Mouse (Mus musculus) C2C12 (cell line): ENCODE results near the gene Gsdme. TPM values are rescaled to one million over a fixed set of nuclear protein-coding genes. Genes with fewer than 3 reads are reported as not detected.

Source experiments
- H3K27me3 ChIP-seq: one replicate; pipeline ENCODE4 v1.6.1; 2011; ENCODE audit not compliant: control insufficient read depth, insufficient read depth, insufficient read length
- H3K36me3 ChIP-seq: one replicate; pipeline ENCODE4 v1.6.1; 2011; ENCODE audit not compliant: control insufficient read depth, insufficient read depth
- H3K4me3 ChIP-seq: one replicate; pipeline ENCODE4 v1.5.1; 2011; ENCODE audit warnings: mild to moderate bottlenecking, control low read depth; ENCODE audit not compliant: poor library complexity, insufficient read depth, severe bottlenecking
- H3K79me2 ChIP-seq: one replicate; pipeline ENCODE4 v1.6.1; 2011; ENCODE audit not compliant: control insufficient read depth, insufficient read depth
- H3K79me3 ChIP-seq: one replicate; pipeline ENCODE4 v1.6.1; 2011; ENCODE audit warnings: low read depth, control low read depth
- H3ac ChIP-seq: one replicate; pipeline ENCODE3; 2011; ENCODE audit warnings: low read depth; ENCODE audit not compliant: control insufficient read depth, insufficient read length
- CEBPB ChIP-seq: IDR thresholded peaks from one replicate; pipeline ENCODE4 v1.6.1; 2011; ENCODE audit warnings: low read depth, mild to moderate bottlenecking, control low read depth, moderate library complexity
- CTCF ChIP-seq: IDR thresholded peaks from one replicate; pipeline ENCODE4 v1.5.1; 2011; ENCODE audit not compliant: control insufficient read depth, insufficient read depth, insufficient read length
- FOSL1 ChIP-seq: IDR thresholded peaks from one replicate; pipeline ENCODE4 v1.8.0; 2011; ENCODE audit warnings: mild to moderate bottlenecking, low read length; ENCODE audit not compliant: poor library complexity, insufficient read depth, severe bottlenecking
- MAX ChIP-seq: IDR thresholded peaks from one replicate; pipeline ENCODE4 v1.6.1; 2011; ENCODE audit warnings: mild to moderate bottlenecking, control low read depth
- MYOD1 ChIP-seq: IDR thresholded peaks from one replicate; pipeline ENCODE4 v1.6.1; 2011; ENCODE audit warnings: low read depth; ENCODE audit not compliant: control insufficient read depth, insufficient read length
- MYOG ChIP-seq: IDR thresholded peaks from one replicate; pipeline ENCODE4 v1.6.1; 2011; ENCODE audit not compliant: control insufficient read depth, insufficient read length; ENCODE audit errors: extremely low read depth
- USF1 ChIP-seq: IDR thresholded peaks from one replicate; pipeline ENCODE4 v1.6.1; 2011; ENCODE audit warnings: low read depth, mild to moderate bottlenecking, control low read depth, moderate library complexity
- polyA plus RNA-seq: library from polyadenylated mRNA; unstranded; fragments of >200 nt; fragmentation: generic; extraction: Trizol; gene quantifications from one replicate; pipeline ENCODE4 v1.2.1, GENCODE M21; 2012; ENCODE audit warnings: missing spikeins

Gsdme gene
- polyA plus RNA-seq, 1 experiment = 22.3 TPM

DNA sequence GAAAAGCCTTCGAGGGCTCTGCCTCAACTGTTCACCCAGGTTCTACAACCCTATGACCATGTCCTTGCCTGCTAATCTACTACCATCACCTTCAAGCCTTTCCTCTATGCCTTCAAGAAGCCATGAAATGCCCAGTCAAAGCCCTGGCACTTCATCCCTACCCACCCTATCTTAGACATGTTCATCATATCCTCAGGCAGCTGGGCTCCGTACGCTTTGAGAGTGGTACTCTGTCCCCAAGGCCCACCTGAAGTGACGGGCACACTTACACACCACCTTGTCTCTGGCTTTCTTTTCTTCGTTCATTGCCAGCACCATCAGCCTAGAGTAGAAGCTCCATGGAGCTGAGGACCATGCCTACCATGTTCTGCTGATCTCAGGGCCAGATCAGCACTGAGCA is 32.4 kb downstream of the Gsdme start:
- no peak overlapping the region for H3K4me3 ChIP-seq
- TF ChIP-seq CTCF (no peak), FOSL1 (no peak), USF1 (no peak), MYOG (no peak), MYOD1 (no peak)
- H3K79me3 ChIP-seq = no peaks in the 10 kb centered on the region
- peaks cover 14% of the 10 kb centered on the region for H3K79me2 ChIP-seq
- H3ac ChIP-seq = no peak overlapping the region
- H3K36me3 ChIP-seq = peaks cover 19% of the 10 kb centered on the region
- H3K27me3 ChIP-seq = no peaks in the 10 kb centered on the region

DNA sequence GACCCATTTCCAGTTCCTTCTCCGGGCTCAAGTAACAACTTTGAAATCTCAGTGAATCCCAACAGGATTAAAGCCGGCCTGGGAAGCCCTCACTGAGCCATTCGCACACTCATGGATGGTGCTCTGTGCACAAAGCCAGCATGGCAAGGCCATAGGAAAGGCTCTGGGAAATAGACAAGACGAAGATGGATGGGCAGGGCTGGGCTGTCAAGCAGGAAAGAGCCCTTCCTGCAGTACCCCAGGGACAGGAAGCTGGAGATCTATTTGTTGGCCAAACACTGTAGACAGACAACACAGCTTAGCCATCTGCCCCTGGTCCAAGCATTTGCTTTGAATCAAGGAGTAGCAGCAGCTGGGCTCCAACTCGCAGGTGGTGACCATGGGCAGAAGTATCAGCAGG is 35.5 kb downstream of the Gsdme start:
- H3K79me2 ChIP-seq = no peaks in the 10 kb centered on the region
- TF ChIP-seq CEBPB (no peak), CTCF (no peak), MYOD1 (no peak), MAX (no peak), USF1 (no peak), FOSL1 (no peak), MYOG (no peak)
- H3K36me3 ChIP-seq = peaks cover 24% of the 10 kb centered on the region
- H3ac ChIP-seq = no peak overlapping the region
- no peak overlapping the region for H3K4me3 ChIP-seq
- H3K79me3 ChIP-seq = no peaks in the 10 kb centered on the region
- H3K27me3 ChIP-seq = no peaks in the 10 kb centered on the region

DNA sequence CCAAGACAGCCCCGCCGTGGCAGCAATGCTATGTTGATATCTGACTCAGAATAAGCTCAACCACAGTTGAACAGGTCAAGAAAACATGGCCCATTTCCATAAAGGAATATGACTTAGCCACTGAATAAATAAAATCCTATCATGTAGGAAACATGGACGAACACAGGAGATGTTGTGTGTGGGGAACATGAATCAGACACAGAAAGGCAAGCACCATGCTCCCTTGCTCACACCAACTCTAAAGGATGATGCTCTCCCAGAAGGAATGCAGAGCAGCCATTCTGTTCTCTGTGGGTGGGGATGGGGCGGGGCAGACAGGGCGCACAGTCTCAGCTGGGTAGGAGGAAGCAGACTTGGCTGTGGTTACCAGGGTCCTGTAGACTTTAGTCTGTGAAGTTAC is 38.4 kb downstream of the Gsdme start:
- H3K79me3 ChIP-seq = no peaks in the 10 kb centered on the region
- no peak for TF ChIP-seq MAX
- TF ChIP-seq MYOD1 = no peak
- no peak for TF ChIP-seq CTCF
- TF ChIP-seq USF1 = no peak
- TF ChIP-seq MYOG = no peak
- TF ChIP-seq CEBPB = no peak
- no peak for TF ChIP-seq FOSL1
- no peaks in the 10 kb centered on the region for H3K27me3 ChIP-seq

DNA sequence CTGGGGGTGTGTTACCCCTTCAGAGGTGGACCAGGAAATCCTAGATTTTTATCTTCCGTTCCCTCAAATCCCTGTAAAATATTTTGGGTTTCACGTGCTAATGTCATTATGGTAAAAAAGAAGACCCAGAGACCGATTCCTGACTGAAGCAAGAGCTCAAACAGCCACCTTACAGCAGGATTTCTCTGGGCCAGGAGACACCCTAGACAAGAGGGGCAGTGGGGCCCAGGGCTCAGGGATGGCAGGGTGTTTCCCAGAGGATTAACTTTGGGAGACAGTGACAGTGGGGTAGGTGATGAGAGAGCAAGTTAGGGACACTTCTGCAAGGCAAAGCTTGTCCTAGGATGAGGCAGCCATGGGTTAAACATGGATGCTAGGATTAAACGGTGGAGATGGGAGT is 40.1 kb downstream of the Gsdme start:
- Histone ChIP-seq H3K36me3 (peaks cover 47% of the 10 kb centered on the region), H3K4me3 (no peak overlapping the region), H3K27me3 (no peaks in the 10 kb centered on the region), H3K79me2 (no peaks in the 10 kb centered on the region), H3ac (no peak overlapping the region), H3K79me3 (no peaks in the 10 kb centered on the region)
- TF ChIP-seq FOSL1 = no peak
- TF ChIP-seq USF1 = no peak
- no peak for TF ChIP-seq MYOG
- no peak for TF ChIP-seq MYOD1
- TF ChIP-seq MAX = no peak
- TF ChIP-seq CTCF = no peak
- TF ChIP-seq CEBPB = no peak

More for the DNA sequence above, 38.4 kb downstream of the Gsdme start:
- Histone ChIP-seq H3K4me3 (no peak overlapping the region), H3K79me2 (no peaks in the 10 kb centered on the region), H3ac (no peak overlapping the region), H3K36me3 (peaks cover 34% of the 10 kb centered on the region)

DNA sequence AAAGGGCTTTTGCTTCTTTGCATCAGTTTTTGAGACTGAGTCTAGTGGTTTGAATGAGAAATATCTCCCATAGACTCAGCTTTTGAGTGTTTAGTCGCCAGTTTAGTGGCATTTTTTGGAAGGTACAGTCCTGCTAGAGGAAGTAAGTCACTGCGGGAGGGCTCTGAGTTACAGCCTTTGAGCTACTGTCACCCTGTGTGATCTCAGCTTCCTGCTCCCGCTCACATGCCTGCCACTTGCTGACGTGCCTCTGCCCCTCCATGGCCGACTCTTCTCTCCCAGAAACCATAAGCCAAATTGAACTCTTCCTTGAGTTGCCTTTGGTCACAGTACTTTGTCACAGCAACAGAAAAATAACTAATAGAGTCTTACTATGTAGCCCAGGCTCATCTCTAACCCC is 40.7 kb downstream of the Gsdme start:
- no peak overlapping the region for H3K4me3 ChIP-seq
- H3K79me2 ChIP-seq = no peaks in the 10 kb centered on the region
- no peaks in the 10 kb centered on the region for H3K27me3 ChIP-seq
- TF ChIP-seq MAX = no peak
- no peak for TF ChIP-seq MYOG
- no peak for TF ChIP-seq CTCF
- no peak for TF ChIP-seq FOSL1
- TF ChIP-seq USF1 = no peak
- no peak for TF ChIP-seq CEBPB
- no peak for TF ChIP-seq MYOD1
- H3K79me3 ChIP-seq = no peaks in the 10 kb centered on the region
- H3ac ChIP-seq = no peak overlapping the region
- H3K36me3 ChIP-seq = peaks cover 49% of the 10 kb centered on the region

DNA sequence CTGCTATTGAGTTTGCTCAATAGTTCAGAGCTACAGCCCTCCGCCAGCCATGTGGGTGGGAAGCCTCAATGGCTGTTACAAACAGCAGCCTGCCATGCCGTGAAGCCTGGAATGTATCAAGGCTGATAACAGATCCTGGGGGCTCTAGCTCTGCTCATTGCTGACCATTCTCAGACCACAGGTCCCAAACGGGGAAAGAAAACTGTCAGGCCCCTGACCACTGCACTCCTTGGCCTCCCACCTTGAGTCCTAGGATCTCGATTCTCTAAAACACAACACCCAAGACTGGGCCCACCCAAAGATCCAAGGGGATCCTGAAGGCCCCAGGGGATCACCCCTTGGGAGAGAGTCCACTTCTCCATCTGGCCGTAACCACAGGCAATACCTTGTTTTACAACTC is 41.3 kb downstream of the Gsdme start:
- Histone ChIP-seq H3ac (no peak overlapping the region), H3K4me3 (no peak overlapping the region), H3K36me3 (peaks cover 53% of the 10 kb centered on the region), H3K79me3 (no peaks in the 10 kb centered on the region), H3K79me2 (no peaks in the 10 kb centered on the region), H3K27me3 (no peaks in the 10 kb centered on the region)
- TF ChIP-seq CTCF (no peak), FOSL1 (no peak), USF1 (no peak), MAX (no peak), MYOD1 (no peak), CEBPB (no peak), MYOG (no peak)
